Mouse (Mus musculus): Measurements from ENCODE around the gene Cers6.

The Cers6 gene

GRCm38 (mm10) chr2:68915742-68916141, 54.5 kb downstream of the Cers6 start:
- in situ Hi-C loops (cut with MboI; ENCODE audit: unreplicated experiment in 2 of 2), result no loop called here

GRCm38 (mm10) chr2:68916299-68916698, 55.1 kb downstream of the Cers6 start:
- in situ Hi-C loops (cut with MboI; ENCODE audit: unreplicated experiment in 2 of 2), result no loop called here

- in situ Hi-C loops (cut with MboI; ENCODE audit: unreplicated experiment in 2 of 2), result no loop called here
Observed at GRCm38 (mm10) chr2:68917010-68917409, 55.8 kb downstream of the Cers6 start.

GRCm38 (mm10) chr2:68917524-68917923, 56.3 kb downstream of the Cers6 start:
- in situ Hi-C loops (cut with MboI; ENCODE audit: unreplicated experiment in 2 of 2), result no loop called here

GRCm38 (mm10) chr2:68924344-68924743, 63.1 kb downstream of the Cers6 start:
- in situ Hi-C loops (cut with MboI; ENCODE audit: unreplicated experiment in 2 of 2), result no loop called here

GRCm38 (mm10) chr2:68925542-68925941, 64.3 kb downstream of the Cers6 start:
- in situ Hi-C loops (cut with MboI; ENCODE audit: unreplicated experiment in 2 of 2), result no loop called here

- in situ Hi-C loops (cut with MboI; ENCODE audit: unreplicated experiment in 2 of 2), result no loop called here
Observed at GRCm38 (mm10) chr2:68926913-68927790, 65.9 kb downstream of the Cers6 start.

GRCm38 (mm10) chr2:68932240-68932639, 71.0 kb downstream of the Cers6 start:
- in situ Hi-C loops (cut with MboI; ENCODE audit: unreplicated experiment in 2 of 2), result no loop called here

GRCm38 (mm10) chr2:68932656-68933055, 71.4 kb downstream of the Cers6 start:
- in situ Hi-C loops (cut with MboI; ENCODE audit: unreplicated experiment in 2 of 2), result no loop called here

- in situ Hi-C loops (cut with MboI; ENCODE audit: unreplicated experiment in 2 of 2), result no loop called here
Observed at GRCm38 (mm10) chr2:68934651-68935050, 73.4 kb downstream of the Cers6 start.

- in situ Hi-C loops (cut with MboI; ENCODE audit: unreplicated experiment in 2 of 2), result no loop called here
Observed at GRCm38 (mm10) chr2:68935721-68936294, 74.6 kb downstream of the Cers6 start.

- in situ Hi-C loops (cut with MboI; ENCODE audit: unreplicated experiment in 2 of 2), result no loop called here
Observed at GRCm38 (mm10) chr2:68936773-68937172, 75.5 kb downstream of the Cers6 start.

- in situ Hi-C loops (cut with MboI; ENCODE audit: unreplicated experiment in 2 of 2), result no loop called here
Observed at GRCm38 (mm10) chr2:68937833-68938232, 76.6 kb downstream of the Cers6 start.

GRCm38 (mm10) chr2:68944898-68945297, 83.7 kb downstream of the Cers6 start:
- in situ Hi-C loops (cut with MboI; ENCODE audit: unreplicated experiment in 2 of 2), result no loop called here

GRCm38 (mm10) chr2:68945976-68946375, 84.7 kb downstream of the Cers6 start:
- in situ Hi-C loops (cut with MboI; ENCODE audit: unreplicated experiment in 2 of 2), result no loop called here

GRCm38 (mm10) chr2:68946819-68947218, 85.6 kb downstream of the Cers6 start:
- in situ Hi-C loops (cut with MboI; ENCODE audit: unreplicated experiment in 2 of 2), result no loop called here

- in situ Hi-C loops (cut with MboI; ENCODE audit: unreplicated experiment in 2 of 2), result no loop called here
Observed at GRCm38 (mm10) chr2:68949137-68949536, 87.9 kb downstream of the Cers6 start.

GRCm38 (mm10) chr2:68949728-68950127, 88.5 kb downstream of the Cers6 start:
- in situ Hi-C loops (cut with MboI; ENCODE audit: unreplicated experiment in 2 of 2), result no loop called here

GRCm38 (mm10) chr2:68951706-68952105, 90.5 kb downstream of the Cers6 start:
- in situ Hi-C loops (cut with MboI; ENCODE audit: unreplicated experiment in 2 of 2), result no loop called here

- in situ Hi-C loops (cut with MboI; ENCODE audit: unreplicated experiment in 2 of 2), result no loop called here
Observed at GRCm38 (mm10) chr2:68953688-68954087, 92.4 kb downstream of the Cers6 start.

- in situ Hi-C loops (cut with MboI; ENCODE audit: unreplicated experiment in 2 of 2), result no loop called here
Observed at GRCm38 (mm10) chr2:68955496-68955895, 94.3 kb downstream of the Cers6 start.

GRCm38 (mm10) chr2:68956146-68956545, 94.9 kb downstream of the Cers6 start:
- in situ Hi-C loops (cut with MboI; ENCODE audit: unreplicated experiment in 2 of 2), result no loop called here
